Comparison of ENCODE assay signal across 11 mouse cellular contexts in the genomic region with DNA sequence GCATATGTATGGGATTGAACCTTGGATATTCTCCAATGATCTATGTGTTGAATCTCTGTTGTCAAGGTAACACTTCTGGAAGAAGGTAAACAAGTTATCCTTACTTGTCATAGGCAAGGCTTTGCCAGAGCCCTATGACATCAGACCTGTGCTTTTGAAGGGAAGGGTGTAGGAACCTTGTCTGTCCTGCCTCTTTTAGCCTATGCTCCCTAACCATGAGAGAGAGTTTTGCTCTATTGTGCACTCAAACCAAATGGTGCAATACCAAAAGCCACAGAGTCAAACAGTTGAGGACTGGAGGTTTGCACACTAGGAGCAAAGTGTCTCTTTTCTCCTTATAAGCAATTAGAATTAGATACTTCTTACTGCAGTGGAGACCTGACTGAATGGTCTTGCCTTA. TPM values are rescaled to one million over a fixed set of nuclear protein-coding genes. Genes with fewer than 3 reads are reported as not detected.
"Had no signal": no experiment of that assay in that cellular context is flagged by ENCODE, and none has a peak within 500 bp of the region (broad histone marks: within the 10 kb centered on the region; RNA-seq: fewer than 3 reads in every experiment).

No protein-coding gene starts in this region.

RNA-seq across cellular contexts. Expression of a gene that starts 11.8 kb away (rescaled TPM):
- total RNA-seq: left cerebral cortex, adult 8-10 months; left cerebral cortex, postnatal 10 days; left cerebral cortex, postnatal 14 days; left cerebral cortex, postnatal 25 days; left cerebral cortex, postnatal 36 days; left cerebral cortex, postnatal 4 days; liver, adult 2 months; megakaryocyte, adult 5-6 weeks; megakaryocyte-erythroid progenitor cell, adult 5-6 weeks; monocyte, adult 5-6 weeks had no signal

RNA-seq across cellular contexts. Expression of a gene that starts 48.7 kb away (rescaled TPM):
- total RNA-seq: left cerebral cortex, adult 8-10 months; left cerebral cortex, postnatal 10 days; left cerebral cortex, postnatal 14 days; left cerebral cortex, postnatal 25 days; left cerebral cortex, postnatal 36 days; left cerebral cortex, postnatal 4 days; liver, adult 2 months; megakaryocyte, adult 5-6 weeks; megakaryocyte-erythroid progenitor cell, adult 5-6 weeks; midbrain, postnatal 0 days; monocyte, adult 5-6 weeks had no signal
